Mouse (Mus musculus): ENCODE data around the gene Rhno1. TPM values are rescaled to one million over a fixed set of nuclear protein-coding genes. Genes with fewer than 3 reads are reported as not detected.
"Not testable (repeated sequence)": the region's sequence is repeated elsewhere in the genome, so short reads cannot be mapped to it uniquely, and the experiment has no call there.

The Rhno1 gene
- total RNA-seq (2021) = 10 to 100 TPM; 12.8 to 16.2 TPM
- long read RNA-seq, experiment 1, partial matches to known transcripts = 2 of 13 reads
- long read RNA-seq, experiment 1, other reads (novel, unspliced or antisense) = 0 of 13 reads
- long read RNA-seq, experiment 2, transcript Rhno1-201 (3 exons, 1,584 nt) = major isoform, 7 of 12 reads
- long read RNA-seq, experiment 2, partial matches to known transcripts = 1 of 12 reads
- long read RNA-seq, experiment 2, other reads (novel, unspliced or antisense) = 0 of 12 reads

DNA sequence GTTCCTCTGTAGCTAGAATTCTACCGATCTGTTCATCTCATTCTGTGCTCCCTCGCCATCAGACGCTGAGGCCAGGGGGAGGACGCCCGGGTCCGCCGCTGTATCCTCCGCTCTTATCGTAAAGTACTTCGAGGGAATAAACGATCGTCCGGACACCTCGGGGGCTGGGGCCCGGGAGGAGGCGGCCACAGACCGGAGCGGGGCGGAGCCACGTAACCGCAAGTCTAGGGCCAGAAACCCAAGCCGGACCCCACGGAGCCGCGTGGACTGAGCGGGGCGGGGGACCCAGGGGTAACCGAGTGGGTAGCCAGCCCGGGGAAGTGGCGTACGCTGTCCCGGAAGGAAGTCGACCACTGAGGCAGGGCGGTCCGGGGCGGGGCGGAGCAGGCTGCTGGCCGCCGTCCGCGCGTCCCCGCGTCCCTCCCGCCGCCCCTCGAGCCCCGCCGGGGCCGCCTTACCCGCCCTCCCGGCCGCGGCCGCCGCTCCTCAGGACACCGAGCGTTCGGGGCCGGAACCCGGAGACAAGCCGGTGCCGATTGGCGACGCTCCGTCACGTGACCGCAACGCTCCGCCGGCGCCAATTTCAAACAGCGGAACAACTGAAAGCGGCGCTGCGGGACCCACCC is at the start of gene Rhno1, which contains the start of gene Foxm1:
Rhno1 (minus strand) TSS at position 531 of the 626 bp plus-strand sequence.
Foxm1 (plus strand) TSS at position 587 of the 626 bp plus-strand sequence.
- peak; percentile 87 for DNase-seq

- DNase-seq = peak; percentile 78
Measured at GRCm38 (mm10) chr6:128411115-128411514, 48.4 kb upstream of the Rhno1 start.

DNA sequence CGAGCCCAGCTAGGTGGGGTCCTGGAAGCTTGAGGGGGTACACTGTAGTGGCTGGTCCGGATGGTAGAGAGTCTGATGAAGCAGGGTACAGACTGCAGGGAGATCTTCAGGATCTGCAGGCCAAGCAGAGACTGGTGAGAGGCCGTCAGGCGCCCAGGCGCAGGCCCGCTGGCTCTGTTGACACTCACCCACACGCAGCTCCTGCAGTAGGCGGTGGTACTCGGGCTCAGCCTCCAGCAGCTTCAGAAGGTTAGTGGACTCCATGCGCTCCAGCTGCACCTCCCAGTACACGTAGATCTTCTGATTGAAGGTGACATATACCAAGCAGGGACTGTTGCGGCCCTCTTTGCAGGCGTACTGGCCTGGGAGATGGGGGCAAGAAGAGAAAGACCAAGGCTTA is 47.6 kb upstream of the Rhno1 start:
- no peak for DNase-seq

GRCm38 (mm10) chr6:128408544-128409125 is 45.9 kb upstream of the Rhno1 start:
- no peak for DNase-seq

DNA sequence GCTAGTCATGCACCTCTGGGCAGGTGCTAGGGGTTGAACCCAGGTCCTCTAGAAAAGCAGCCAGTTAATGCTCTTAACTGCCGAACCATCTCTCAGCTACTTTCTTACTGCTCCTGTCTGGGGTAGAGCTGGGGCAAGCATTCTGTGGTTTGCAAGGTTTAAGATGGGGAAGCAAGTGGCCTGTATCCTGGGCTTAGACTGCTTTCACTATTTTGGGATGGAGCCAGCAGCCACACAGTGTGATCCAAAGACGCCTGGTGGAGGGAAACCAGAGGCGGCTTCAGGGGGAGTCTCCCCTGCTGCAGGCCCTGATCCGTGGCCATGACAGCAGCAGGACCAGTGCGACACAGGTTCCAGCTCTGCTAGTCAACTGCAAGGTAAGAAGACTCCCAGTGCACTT is 42.0 kb upstream of the Rhno1 start:
- no peak for DNase-seq

- peak; percentile 50 for DNase-seq
Measured at GRCm38 (mm10) chr6:128399421-128400185, 36.9 kb upstream of the Rhno1 start.

DNA sequence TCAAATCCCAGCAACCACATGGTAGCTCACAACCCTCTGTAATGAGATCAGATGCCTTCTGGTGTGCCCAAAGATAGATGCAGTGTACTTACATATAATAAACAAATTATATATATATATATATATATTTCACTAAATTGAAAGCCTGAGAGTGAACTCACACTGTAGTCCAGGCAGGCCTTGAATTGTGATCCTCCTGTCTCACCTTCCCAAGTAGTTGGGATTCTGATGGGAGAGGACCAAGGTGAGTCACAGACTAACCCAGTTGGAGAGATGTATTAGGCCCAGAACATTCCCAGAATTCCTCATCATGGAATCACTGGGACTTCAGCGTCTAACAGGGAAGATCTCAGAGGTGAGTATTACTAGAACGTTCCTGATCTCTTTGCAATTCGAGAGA is 36.3 kb upstream of the Rhno1 start, which contains the start of gene Nrip2:
Nrip2 (plus strand) TSS at position 301 of the 400 bp plus-strand sequence.
- no peak for DNase-seq

GRCm38 (mm10) chr6:128397574-128398261 is 35.0 kb upstream of the Rhno1 start:
- DNase-seq = no peak

DNA sequence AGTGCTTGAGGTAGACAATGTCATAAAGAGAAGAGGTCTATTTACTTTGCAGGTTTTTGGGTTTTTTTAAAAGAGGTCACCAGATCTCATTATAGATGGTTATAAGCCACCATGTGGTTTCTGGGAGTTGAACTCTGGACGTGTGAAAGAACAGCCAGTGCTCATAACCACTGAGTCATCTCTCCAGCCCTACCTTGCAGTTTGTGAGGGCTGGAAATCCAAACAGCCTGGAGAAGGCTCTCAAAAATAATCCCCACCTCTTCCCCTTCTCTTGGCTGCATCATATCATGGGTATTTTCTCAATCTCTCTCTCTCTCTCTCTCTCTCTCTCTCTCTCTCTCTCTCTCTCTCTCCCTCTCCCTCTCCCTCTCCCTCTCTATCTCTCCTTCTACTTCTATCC is 28.0 kb upstream of the Rhno1 start:
- DNase-seq = no peak

GRCm38 (mm10) chr6:128389185-128389584 is 26.5 kb upstream of the Rhno1 start:
- no peak for DNase-seq

DNA sequence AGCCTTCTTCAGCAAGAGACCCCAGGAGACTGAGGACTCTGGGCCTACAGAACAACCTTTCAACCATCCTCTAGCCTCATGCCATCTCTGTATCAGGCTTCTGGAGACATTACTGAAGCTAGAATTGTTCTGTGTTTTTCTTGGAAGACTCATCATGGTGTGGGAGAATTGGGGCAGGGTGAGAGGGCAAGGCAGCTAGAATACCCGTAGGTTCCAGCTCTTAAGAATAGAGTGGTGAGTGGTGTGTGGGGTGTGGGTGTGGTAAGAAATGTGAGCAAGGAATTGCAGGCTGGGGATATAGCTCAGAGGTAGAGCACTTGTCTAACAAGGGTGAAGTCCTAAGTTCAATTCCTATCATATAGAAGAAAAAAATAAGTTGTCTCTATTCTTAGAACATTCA is 22.3 kb upstream of the Rhno1 start:
- no peak for DNase-seq

DNA sequence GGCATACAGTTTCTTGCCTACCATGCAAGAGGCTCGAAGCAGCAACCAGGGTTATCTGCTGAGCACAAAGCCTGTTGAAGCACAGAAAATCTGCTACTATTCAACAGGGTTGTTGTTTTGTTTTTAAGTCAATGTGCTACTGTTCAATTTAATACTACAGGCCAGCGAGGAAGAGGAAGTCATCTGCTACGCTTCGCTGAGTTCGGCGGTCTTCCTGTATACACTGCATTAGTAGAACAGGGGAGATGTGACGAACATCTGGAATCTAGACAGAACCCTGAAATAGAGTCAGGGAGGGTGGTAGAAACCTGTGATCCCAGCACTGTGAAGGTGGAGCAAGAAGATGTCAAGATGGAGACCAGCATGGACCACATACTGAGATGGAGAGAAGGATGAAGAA is 21.0 kb upstream of the Rhno1 start:
- DNase-seq = no peak

DNA sequence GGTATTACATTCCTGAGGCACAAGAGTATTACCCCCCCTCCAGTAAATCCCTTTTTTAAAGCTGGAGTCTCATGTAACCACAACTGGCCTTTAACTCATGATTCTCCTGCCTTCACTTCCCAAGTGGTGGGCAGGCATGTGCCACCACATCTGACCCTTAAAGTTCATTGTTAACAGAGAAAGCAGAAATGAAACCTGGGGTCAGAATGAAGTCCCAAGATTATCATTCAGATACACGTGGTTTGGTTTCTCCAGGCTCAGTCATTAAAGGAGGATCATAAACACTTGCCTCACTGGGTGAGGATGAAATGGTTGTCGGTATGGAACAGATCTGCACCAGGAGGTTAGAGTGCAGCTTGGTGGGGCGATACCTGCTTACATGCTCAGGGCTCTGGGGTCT is 18.5 kb upstream of the Rhno1 start:
- no peak for DNase-seq

DNA sequence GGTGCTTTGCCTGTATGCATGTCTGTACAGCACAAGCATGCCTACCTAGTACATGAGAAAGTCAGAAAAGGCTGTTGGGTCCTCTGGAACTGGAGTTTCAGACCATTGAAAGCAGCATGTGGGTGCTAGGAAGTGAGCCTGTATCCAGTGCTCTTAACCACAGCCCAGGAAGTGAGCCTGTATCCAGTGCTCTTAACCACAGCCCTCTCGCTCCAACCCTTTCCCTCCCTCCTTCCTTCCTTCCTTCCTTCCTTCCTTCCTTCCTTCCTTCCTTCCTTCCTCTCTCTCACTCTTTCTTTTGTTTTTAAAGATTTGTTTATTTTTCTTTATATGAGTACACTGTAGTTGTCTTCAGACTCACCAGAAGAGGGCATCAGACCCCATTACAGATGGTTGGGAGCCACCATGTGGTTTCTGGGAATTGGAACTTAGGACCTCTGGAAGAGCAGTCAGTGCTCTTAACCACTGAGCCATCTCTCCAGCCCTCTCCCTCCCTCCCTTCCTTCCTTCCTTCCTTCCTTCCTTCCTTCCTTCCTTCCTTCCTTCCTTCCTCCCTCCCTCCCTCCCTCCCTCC is 18.0 kb upstream of the Rhno1 start:
- DNase-seq = not testable (repeated sequence)

- no peak for DNase-seq
Measured at GRCm38 (mm10) chr6:128379636-128380035, 16.9 kb upstream of the Rhno1 start.

- no peak for DNase-seq
Measured at GRCm38 (mm10) chr6:128376371-128377085, 13.8 kb upstream of the Rhno1 start.

DNA sequence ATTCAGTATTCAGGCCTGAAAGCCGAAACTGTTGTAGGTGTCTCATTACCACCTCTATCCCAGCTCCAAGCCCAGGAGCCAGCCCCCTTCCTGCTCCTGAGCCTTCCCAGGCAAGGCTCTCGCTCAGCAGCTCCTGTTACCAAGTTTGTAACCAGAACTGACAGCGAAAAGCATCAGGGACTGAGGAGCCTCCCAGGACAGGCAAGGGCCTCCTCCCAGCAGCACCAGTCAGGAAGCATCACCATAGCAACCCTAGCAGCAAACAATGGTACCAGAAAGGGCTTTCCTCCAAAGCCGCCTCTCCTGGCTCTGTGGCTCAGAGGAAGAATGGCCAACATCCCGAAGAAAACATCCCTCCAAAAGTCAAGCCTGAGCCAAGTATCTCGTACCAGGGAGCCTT is 12.5 kb upstream of the Rhno1 start, which contains the start of the genes Tex52 and Gm44596:
Tex52 (plus strand) TSS at position 265 of the 400 bp plus-strand sequence.
Gm44596 (plus strand) TSS at position 312 of the 400 bp plus-strand sequence.
- peak; percentile 22 for DNase-seq

- no peak for DNase-seq
Measured at GRCm38 (mm10) chr6:128370040-128370439, 7.3 kb upstream of the Rhno1 start.

DNA sequence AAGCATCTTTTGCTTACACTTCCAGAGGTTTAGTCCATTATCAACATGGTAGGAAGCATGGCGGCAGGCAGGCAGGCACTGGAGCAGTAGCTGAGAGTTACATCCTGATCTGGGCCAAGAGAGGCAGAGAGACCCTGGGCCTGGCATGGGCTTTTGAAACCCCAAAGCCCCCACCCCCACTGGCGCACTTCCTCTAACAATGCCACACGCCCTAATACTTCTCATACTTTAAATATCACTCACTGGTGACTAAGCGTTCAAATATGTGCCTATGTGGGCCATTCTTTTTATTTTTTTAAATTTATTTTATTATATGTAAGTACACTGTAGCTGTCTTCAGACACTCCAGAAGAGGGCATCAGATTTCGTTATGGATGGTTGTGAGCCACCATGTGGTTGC is 3.8 kb upstream of the Rhno1 start:
- DNase-seq = no peak

GRCm38 (mm10) chr6:128364721-128365120 is 2.0 kb upstream of the Rhno1 start:
- DNase-seq = no peak

Measured in gastrocnemius, postnatal 10 days (tissue).